Mouse (Mus musculus) CD4-positive, CD25-positive, alpha-beta regulatory T cell (primary cell): ENCODE measurements around the gene Cntnap1. TPM values are rescaled to one million over a fixed set of nuclear protein-coding genes. Genes with fewer than 3 reads are reported as not detected.

Source experiments
- polyA plus RNA-seq: library from polyadenylated mRNA; unstranded; fragments of 100-300 nt; shearing (Covaris generic); gene quantifications from one replicate; pipeline ENCODE4 v1.2.1, GENCODE M21; 2017

Cntnap1 gene
- polyA plus RNA-seq = 0.06 TPM

DNA sequence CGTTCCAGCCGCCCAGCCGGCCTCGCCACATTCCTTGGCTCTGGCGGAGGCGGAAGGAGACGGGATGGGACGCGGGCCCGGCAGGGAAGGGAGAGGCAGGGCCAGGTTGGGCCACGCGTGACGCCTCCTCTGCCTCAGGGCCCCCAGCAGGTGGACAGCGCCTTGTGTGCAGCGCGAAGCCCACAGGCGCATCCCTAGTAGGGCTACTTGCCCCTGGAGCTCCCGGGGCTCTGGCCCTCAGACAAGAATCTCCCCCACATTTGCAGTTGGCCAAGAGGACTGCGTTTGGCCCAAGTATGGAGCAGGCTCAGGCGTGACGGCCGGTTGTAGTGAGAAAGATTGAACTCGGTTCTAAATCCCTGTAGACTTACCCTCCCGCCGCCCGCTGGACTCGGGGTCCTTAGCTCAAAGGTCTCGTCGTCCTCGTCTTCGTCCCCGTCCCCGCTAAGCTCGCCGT is at the start of gene Cntnap1:
Gene Cntnap1 (plus strand): TSS at position 170 of the 457 bp plus-strand sequence.

DNA sequence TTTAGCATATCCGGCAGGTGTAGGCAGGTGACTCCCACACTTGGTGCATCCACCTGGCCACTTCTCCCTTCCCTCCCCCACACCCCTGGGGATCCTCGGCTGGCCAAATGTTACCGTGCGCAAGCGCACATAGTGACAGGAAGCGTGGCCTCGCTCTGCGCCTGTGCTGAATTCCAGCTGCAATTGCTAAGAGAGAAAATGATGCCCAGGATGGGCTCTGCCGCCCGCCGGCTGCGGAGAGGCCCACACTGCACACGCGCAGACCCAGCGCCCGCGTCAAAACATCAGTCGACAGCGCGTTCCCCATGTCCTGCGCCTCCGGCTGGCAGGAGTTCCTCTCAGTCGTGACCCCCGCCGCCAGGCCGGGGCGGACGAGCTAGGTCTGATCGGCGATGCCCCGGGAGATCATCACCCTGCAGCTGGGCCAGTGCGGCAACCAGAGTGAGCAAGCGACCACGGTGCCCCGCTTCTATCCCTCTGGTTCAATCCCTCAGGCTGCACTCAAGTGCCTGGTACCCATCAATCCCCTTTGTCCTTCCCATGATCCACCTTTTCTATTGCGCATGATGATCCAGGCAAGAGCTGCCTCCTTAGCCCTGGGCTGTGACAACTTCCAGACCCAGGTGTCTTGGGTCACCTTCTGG is 14.5 kb upstream of the Cntnap1 start, which contains the start of gene Tubg2:
Gene Tubg2 (plus strand): TSS at position 180 of the 644 bp plus-strand sequence.

GRCm38 (mm10) chr11:101170811-101171610 is 688 bp downstream of the Cntnap1 start, which contains the start of gene Plekhh3:
Plekhh3 (minus strand) TSS chr11:101171351.

DNA sequence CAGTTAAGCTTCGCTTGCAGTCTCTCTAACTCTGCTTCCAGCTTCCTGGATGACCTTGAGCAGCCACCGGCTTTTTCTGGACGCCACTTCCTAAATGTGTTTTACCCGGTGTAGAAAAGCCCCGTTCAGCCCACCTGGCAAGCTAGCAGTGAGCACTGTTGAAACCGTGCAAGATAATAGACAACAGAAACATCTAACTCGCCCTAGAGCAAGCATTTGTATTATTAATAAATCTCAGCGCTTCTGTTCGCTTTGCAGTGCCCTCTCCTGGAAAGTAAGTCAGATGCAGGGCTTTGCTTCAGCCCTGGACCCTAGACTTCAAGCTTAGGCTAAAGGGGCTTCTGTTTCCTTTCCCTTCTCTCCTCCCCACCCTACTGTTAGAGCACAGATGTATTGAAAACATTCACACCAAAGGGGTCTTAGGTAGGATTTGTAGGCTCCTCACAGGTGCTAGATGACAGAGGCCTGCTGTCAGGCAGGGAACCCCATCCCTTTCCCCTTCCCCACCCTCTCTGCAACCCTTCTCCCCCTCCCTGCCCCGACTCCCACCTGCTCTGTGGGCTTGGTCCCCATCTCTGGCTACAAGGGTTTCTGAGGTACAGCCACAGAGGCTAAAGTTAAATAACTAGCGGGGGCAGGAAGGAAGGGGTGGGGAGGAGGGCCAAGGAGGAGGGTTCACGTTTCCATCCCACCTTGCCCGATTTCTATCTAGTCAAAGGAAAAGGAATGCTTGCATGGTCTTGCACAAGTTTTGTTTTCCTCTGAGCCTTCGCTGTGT is 4.7 kb downstream of the Cntnap1 start, which contains the start of gene Ccr10:
Gene Ccr10 (minus strand): TSS at position 593 of the 778 bp plus-strand sequence.

GRCm38 (mm10) chr11:101226065-101226701 is 55.9 kb downstream of the Cntnap1 start, which contains the start of gene Ezh1:
Ezh1 (minus strand) TSS chr11:101226463.

Other genes starting within 250 kb of the Cntnap1 start
- 233 TPM for gene Stat3, start 231.0 kb upstream of the Cntnap1 start, polyA plus RNA-seq
- gene Cavin1, start 199.6 kb upstream of the Cntnap1 start, polyA plus RNA-seq = 0.53 TPM
- gene Atp6v0a1, start 161.1 kb upstream of the Cntnap1 start, polyA plus RNA-seq = 15.1 TPM
- gene Naglu, start 100.5 kb upstream of the Cntnap1 start, polyA plus RNA-seq = 35.3 TPM
- gene Hsd17b1, start 92.1 kb upstream of the Cntnap1 start, polyA plus RNA-seq = 0.74 TPM
- 38.4 TPM for gene Coasy, start 88.0 kb upstream of the Cntnap1 start, polyA plus RNA-seq
- 94.3 TPM for gene Mlx, start 83.2 kb upstream of the Cntnap1 start, polyA plus RNA-seq
- gene Psmc3ip, start 75.1 kb upstream of the Cntnap1 start, polyA plus RNA-seq = 6.8 TPM
- 80.5 TPM for gene Retreg3, start 50.6 kb upstream of the Cntnap1 start, polyA plus RNA-seq
- 40.0 TPM for gene Tubg1, start 50.6 kb upstream of the Cntnap1 start, polyA plus RNA-seq
- gene Tubg2, start 14.6 kb upstream of the Cntnap1 start, polyA plus RNA-seq = 2.2 TPM
- 0.25 TPM for gene Plekhh3, start 828 bp downstream of the Cntnap1 start, polyA plus RNA-seq
- gene Ccr10, start 4.9 kb downstream of the Cntnap1 start, polyA plus RNA-seq = 2.5 TPM
- 71.6 TPM for gene Ezh1, start 55.9 kb downstream of the Cntnap1 start, polyA plus RNA-seq
- gene Ramp2, start 75.5 kb downstream of the Cntnap1 start, polyA plus RNA-seq = 0.41 TPM
- gene Vps25, start 83.2 kb downstream of the Cntnap1 start, polyA plus RNA-seq = 158 TPM
- gene Wnk4, start 90.0 kb downstream of the Cntnap1 start, polyA plus RNA-seq = 5.8 TPM
- gene Cntd1, start 108.5 kb downstream of the Cntnap1 start, polyA plus RNA-seq = 0.54 TPM
- 112 TPM for gene Coa3, start 108.6 kb downstream of the Cntnap1 start, polyA plus RNA-seq
- gene Becn1, start 131.8 kb downstream of the Cntnap1 start, polyA plus RNA-seq = 207 TPM
- gene Psme3, start 145.7 kb downstream of the Cntnap1 start, polyA plus RNA-seq = 186 TPM
- gene Aoc2, start 154.5 kb downstream of the Cntnap1 start, polyA plus RNA-seq = 3.6 TPM
- not detected for gene Aoc3, start 160.1 kb downstream of the Cntnap1 start, polyA plus RNA-seq
- not detected for gene G6pc, start 197.0 kb downstream of the Cntnap1 start, polyA plus RNA-seq
- 40.9 TPM for gene Aarsd1, start 247.1 kb downstream of the Cntnap1 start, polyA plus RNA-seq